Mouse (Mus musculus) granulocyte monocyte progenitor cell, adult 5-6 weeks (primary cell): ENCODE results near the gene Dpf3. TPM values are rescaled to one million over a fixed set of nuclear protein-coding genes. Genes with fewer than 3 reads are reported as not detected.
A peak's percentile ranks its signal among the peaks of the same experiment; 100 is the strongest.

Experiments
- ATAC-seq: replicated peaks from 2 replicates; pipeline ENCODE4 v1.8.0; 2016; ENCODE audit warnings: mild to moderate bottlenecking, moderate TSS enrichment, inconsistent platforms; ENCODE audit not compliant: poor library complexity, severe bottlenecking
- total RNA-seq, 2 experiments: library from RNA; stranded (forward) in 1 of 2; stranded (reverse) in 1 of 2; fragments of 200-712, 200-1000 nt in 1 of 2; fragments of >200 nt in 1 of 2; fragmentation: Nextera tagmentation in 1 of 2; gene quantifications; 2 replicates each; pipeline ENCODE4 v1.2.3; 2014 to 2017

The Dpf3 gene
- total RNA-seq, 2 experiments from 2014 or later, result 0.31 TPM; not detected in 1

- no peak for ATAC-seq
These were observed 178.9 kb downstream of the Dpf3 start for GRCm38 (mm10) chr12:83308627-83309026.

DNA sequence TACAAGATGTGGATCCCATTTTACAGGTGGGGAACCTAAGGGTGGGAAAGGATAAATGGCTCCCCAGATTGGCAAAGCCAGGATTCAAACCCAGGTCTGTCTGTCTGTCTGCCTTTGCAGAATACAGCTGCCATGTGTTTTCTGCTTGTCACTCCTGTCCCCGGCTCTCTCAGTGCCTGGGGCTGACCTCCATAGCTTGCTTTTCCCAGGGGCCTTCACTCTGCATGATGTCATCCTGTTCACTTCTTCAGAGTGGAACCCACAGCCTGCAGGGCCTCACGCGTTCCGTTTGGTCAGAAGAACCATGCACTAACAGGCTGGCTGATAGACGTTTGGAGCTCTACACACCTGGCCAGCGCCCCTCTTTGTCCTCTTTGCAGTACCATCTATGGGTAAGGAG is 184.3 kb downstream of the Dpf3 start:
- no peak for ATAC-seq

DNA sequence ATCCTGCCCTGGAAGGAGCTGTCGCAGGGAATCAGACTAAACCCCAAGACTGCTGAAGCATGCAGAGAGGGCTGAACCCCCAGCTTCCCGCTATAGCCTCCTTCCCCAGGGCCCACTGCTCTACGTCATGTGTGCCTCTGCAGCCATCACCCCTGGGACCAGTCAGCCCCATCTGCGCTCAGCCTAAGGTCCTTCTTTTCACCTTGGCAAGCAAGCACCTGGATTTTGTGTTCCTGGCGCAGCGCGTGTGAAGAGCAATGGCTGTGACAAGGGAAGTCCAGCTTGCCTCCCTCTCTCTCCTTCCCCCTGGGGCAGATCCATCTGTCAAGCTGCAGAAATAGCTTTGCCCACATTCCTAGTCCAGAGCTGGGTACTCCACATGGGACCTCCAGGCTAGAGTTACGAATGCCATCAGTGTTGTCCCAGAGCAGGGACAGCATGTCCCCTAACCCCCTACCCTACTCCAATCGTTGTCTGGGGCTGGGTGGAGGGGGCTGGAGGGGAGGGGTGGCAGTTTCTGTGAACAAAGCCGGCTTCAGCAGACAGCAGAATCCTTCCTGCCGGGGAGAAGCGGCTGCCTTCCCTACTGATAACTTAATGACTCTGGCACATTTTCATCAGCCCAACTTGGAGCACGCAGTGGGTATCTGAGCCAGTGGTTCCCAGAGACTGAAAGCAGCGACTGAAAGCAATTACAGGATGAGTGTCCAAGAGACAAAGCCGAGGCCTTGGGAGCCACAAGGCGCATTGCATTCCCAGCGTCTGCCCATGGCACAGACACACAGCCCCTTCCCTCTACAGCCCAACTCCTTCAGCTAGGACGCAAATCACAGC is 185.0 kb downstream of the Dpf3 start:
- no peak for ATAC-seq

DNA sequence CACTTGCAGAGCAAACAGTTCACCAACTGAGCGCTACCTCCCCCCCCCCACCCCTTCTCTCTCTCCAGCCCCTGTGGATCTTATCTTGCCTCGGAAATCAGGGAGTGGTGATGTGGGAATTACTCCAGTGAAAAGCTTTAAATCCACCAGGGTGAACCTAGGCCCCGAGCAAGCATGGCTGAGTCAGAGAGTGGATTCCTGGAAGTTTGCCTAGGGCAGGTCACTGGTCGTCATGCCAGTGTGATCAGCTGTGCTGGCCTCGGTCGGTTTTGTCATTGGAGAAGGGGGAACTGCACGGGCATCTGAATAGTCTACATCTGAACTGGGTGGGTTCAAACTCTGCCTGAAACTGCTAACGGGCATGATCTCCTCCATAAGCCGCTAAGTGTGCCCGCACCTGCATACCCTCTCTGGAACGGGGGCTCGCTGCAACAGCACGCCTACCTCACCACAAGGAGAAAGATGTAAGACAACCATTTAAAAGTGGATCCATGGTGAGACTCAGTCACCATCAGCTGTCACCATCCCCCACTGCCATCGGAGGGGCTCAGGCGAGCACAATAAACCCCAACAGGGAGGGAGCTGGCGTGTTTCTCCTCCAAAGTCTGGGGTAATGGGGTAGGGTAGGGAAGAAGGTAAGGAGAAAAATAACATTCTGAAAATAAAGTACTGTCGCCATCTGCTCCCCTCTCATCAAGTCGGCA is 185.7 kb downstream of the Dpf3 start:
- ATAC-seq, result no peak

GRCm38 (mm10) chr12:83298358-83298757 is 189.2 kb downstream of the Dpf3 start:
- ATAC-seq, result peak; percentile 35; the same call in 1 of the 2 replicates

- no peak for ATAC-seq
These were observed 192.5 kb downstream of the Dpf3 start for GRCm38 (mm10) chr12:83295031-83295430.

DNA sequence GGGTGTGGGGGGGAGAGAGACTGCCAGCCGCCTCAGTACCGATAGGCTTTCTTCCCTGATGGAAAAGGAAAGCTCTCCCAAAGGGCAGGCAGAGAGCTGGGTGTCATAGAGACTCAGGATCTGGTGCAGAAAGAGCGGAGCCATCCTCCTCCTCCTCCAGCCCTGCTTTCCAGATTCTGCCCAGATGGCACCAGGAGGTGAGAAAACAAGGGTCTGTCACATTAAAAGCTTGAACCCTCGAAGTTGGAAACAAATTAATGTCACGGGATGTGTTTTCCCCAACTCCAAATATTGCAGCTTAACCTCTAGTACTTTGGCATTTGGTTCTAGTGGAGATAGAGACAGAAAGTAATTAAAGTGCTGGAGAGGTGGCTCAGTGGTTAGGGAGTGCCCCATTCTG is 195.6 kb downstream of the Dpf3 start:
- ATAC-seq, result no peak

DNA sequence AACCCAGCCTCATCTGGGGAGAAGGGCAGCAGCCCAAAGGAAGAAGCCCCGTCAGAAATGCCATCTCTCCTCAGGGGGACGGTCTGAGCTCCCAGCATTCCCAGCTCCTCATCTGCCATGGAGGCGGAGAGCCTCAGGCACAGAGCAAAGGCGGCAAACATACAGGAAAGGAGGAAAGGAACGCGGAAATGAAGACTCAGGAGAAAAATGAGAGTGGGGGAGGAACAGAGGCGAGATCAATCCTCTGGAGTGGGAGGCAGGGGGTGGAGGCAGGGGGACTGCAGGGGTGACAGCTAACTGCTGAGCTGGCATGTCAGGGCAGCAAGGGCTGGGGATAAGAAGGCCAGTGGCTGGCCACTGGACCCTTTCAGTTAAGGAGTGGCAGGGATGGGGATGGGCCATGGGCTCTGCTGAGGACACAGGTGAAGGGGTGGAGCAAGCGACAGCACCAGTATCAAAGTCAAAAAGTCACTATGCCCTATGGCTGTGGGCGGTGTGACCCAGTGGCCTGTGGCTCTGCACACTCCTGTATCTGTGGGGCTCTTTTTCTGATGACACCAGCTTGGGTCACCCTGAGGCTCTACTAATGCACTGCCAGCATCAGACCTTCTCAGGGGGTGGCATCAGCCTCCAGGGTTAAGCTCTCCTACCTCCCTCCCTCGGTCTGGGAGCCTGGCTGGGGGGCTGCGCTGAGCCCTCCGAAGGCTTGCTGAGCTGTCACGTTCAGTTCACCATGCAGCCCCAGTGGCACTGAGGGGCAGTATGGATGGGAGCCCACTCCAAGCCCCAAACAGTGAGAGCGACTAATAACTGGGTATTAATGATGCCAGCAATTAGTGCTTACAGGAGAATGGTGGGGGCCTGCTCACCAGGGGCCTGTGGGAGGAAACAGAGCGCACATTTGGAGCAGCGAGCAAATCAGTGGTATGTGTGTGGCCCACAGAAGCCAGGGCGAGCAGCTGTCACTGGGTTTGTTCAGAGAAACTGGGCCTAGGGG is 200.7 kb downstream of the Dpf3 start:
- ATAC-seq, result no peak

- ATAC-seq, result no peak
These were observed 203.8 kb downstream of the Dpf3 start for GRCm38 (mm10) chr12:83283591-83284320.

DNA sequence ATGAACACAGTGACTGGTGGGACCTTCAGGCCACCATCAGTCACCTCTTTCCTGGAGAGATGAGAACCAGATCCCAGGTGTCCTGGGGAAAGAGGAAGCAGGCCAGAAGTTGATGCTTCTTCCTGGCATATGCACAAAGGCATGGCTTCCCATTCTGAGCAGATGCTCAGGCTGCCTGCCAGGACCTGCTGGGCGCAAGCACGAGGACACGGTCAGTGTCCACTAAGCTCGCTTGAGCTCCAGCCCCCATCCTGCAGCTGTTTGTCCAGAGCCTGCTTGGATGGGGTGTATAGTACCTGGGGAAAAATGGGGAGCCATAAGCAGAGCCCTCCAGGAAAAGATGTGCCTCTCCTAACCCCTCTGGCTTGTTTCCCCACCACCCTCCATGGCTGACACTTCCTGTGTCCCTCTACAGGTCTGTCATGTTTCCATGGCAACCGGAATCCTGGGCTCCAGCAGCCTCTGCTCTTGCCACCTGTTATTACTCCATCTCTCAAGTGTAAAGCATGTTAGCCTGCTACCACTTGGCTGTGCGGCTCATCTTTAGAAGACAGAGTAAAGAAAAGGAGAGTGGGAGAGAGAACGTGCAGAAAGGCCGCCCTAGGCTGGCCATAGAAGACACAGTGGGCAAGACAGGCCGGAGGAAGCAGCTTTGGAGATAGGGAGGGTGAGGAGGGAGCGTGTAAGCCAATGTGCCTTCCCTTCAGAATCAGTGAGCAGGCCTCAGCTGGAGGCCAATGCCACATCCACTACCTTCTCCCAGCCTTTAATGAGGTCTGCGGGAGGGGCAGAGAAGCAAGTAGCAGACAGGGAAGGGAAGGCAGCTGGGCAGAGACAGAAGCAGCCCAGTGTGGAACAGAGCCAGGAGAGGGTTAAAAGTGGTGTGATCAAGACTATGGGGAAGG is 209.7 kb downstream of the Dpf3 start:
- ATAC-seq, result no peak

DNA sequence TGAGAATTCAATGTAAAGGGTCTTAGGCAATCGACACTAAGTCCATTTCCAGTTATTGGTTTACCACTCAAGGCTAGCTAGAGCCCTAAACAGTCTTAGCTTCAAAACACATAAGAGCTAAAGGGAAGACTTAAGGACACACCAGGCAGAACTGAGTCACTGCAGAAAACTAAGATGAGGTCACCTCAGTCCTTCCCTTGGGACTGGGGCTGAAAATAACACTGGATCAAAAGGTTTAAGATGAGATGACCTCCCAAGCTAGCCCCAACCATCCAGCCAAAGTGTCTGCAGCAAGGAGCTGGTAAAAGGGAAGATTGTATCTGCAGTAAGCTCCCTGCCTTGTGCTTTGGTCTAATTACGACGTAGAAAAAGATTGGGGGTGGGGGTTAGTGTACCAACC is 216.3 kb downstream of the Dpf3 start:
- ATAC-seq, result no peak

DNA sequence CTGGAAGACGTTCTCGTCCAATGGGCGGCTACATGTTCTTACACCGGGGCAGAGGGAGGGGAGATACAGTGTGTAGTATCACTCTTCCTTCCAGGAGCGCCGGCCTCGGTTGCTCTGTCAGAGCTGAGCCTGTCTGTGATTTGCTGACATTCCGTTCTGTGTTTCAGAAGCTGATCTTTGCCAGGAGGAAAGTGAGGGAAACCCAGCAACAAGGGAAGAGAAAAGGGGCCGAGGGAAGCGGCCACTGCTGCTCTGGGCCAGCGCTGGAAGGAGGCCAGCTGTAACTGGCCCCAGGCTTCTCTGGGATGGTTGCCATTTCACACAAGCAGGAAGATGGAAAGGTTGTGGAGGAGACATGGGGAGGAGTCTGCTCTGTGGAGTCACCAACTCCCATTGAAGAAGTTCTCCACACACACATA is 219.0 kb downstream of the Dpf3 start:
- ATAC-seq, result no peak

- ATAC-seq, result no peak
These were observed 227.0 kb downstream of the Dpf3 start for GRCm38 (mm10) chr12:83260540-83260939.

DNA sequence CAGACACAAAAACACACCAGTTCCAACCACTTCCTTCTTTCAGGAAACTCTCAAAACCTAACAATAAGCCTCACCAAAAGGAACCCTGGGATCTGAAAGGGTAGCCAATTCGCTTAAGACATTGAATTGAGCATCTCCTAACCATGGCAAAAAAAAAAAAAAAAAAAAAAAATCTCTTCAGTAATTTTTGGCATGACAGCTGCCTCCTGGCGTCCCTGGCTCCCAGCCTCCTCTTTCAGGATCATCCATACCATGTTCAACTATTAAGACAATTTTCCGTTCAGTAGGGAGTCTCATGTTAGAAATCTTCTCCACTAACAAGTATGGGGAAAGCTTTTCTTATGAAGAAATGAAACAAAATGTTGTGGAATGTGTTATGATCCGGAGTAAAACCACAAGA is 233.1 kb downstream of the Dpf3 start:
- ATAC-seq, result no peak

GRCm38 (mm10) chr12:83249066-83249465 is 238.4 kb downstream of the Dpf3 start:
- ATAC-seq, result no peak

GRCm38 (mm10) chr12:83248636-83249035 is 238.9 kb downstream of the Dpf3 start:
- no peak for ATAC-seq

- ATAC-seq, result no peak
These were observed 239.8 kb downstream of the Dpf3 start for GRCm38 (mm10) chr12:83247669-83248068.

GRCm38 (mm10) chr12:83241022-83241421 is 246.5 kb downstream of the Dpf3 start:
- ATAC-seq, result no peak

GRCm38 (mm10) chr12:83240571-83240970 is 246.9 kb downstream of the Dpf3 start:
- no peak for ATAC-seq
